Comparison of ENCODE assay signal across 19 mouse cellular contexts in the genomic region with DNA sequence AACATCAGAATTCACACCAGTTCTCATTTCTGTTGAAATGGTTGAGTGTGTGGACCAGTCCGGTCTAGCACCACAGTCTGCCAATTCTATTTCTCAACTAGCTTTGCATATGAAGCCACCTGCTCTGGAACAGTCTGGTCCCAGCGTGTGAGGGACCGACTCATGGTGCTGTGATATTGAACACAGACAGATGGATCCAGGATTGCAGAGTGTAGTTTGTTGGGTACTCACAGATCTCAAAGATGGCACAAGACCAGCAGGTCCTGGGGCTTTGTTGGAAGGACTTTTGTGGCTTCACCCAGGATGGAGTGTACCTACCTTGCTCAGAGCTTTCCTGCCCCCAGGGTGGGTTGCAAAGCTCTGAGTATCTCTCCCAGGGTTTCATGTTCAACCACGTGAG.
DNase-seq lines count a peak whose midpoint lies in the region; ATAC-seq and TF ChIP-seq lines count a peak whose summit lies in the region.
"Had no signal": no experiment of that assay in that cellular context is flagged by ENCODE, and none has a peak within 500 bp of the region (broad histone marks: within the 10 kb centered on the region; RNA-seq: fewer than 3 reads in every experiment).

No protein-coding gene starts in this region.

- no peak for TF ChIP-seq CTCF in heart, adult 2 months (IDR thresholded peaks at IDR 0.05)

- intact Hi-C loops in heart, adult 2 months (cut with DNase I) = no loop called here

- no peak for TF ChIP-seq POLR2A in heart, adult 2 months (IDR thresholded peaks at IDR 0.05; ENCODE audit: insufficient read depth, low read depth, low read length)

- no peak overlapping the region for H3K4me2 ChIP-seq in kidney, embryonic 15.5 days
- H3K4me2 ChIP-seq: forebrain, embryonic 13.5 days; hindbrain, embryonic 12.5 days had no signal

- H3K4me1 ChIP-seq in heart, embryonic 10.5 days = peaks cover 41% of the 10 kb centered on the region
- peaks cover 6% of the 10 kb centered on the region; the same call in 1 of the 2 replicates for H3K4me1 ChIP-seq in heart, adult 2 months (ENCODE audit: control insufficient read depth, insufficient read depth, low read length)
- H3K4me1 ChIP-seq in kidney, embryonic 15.5 days = peaks cover 9% of the 10 kb centered on the region
- H3K4me1 ChIP-seq: forebrain, embryonic 13.5 days had no signal

- ATAC-seq in kidney, embryonic 15.5 days (replicated peaks; ENCODE audit: low FRiP score) = no peak
- ATAC-seq: forebrain, embryonic 13.5 days; forebrain, postnatal 0 days; hindbrain, embryonic 16.5 days; inflammation-experienced regulatory T-cells, adult 6 months; intestine, postnatal 0 days had no signal

- 0 out of 2 replicates have a peak overlapping the region, but pooled peaks have one; percentile 8 for H3K27ac ChIP-seq in heart, embryonic 10.5 days
- no peak overlapping the region for H3K27ac ChIP-seq in heart, adult 2 months
- no peak overlapping the region for H3K27ac ChIP-seq in kidney, embryonic 15.5 days
- H3K27ac ChIP-seq: embryonic facial prominence, embryonic 10.5 days; forebrain, embryonic 13.5 days; hindbrain, embryonic 12.5 days had no signal

- no peaks in the 10 kb centered on the region for H3K9me3 ChIP-seq in heart, embryonic 10.5 days
- no peaks in the 10 kb centered on the region for H3K9me3 ChIP-seq in kidney, embryonic 15.5 days (replicated peaks)
- H3K9me3 ChIP-seq: embryonic facial prominence, embryonic 10.5 days; forebrain, embryonic 13.5 days; hindbrain, embryonic 12.5 days had no signal

- 84% methylated on average over 4 of the region's 4 CpGs for WGBS in heart, embryonic 10.5 days
- WGBS in heart, adult 2 months = 93% methylated on average over 4 of the region's 4 CpGs
- WGBS in kidney, embryonic 15.5 days = 93% methylated on average over 4 of the region's 4 CpGs

- H3K79me2 ChIP-seq in heart, adult 2 months (replicated peaks; ENCODE audit: control insufficient read depth, insufficient read depth, low read length) = no peaks in the 10 kb centered on the region

- H3K9ac ChIP-seq in heart, adult 2 months (ENCODE audit: low read depth, low read length) = no peak overlapping the region
- no peak overlapping the region for H3K9ac ChIP-seq in kidney, embryonic 15.5 days
- H3K9ac ChIP-seq: forebrain, embryonic 13.5 days; forebrain, postnatal 0 days; hindbrain, embryonic 12.5 days had no signal

- no peaks in the 10 kb centered on the region for H3K27me3 ChIP-seq in heart, embryonic 10.5 days (ENCODE audit: insufficient read depth, poor library complexity, severe bottlenecking)
- H3K27me3 ChIP-seq in heart, adult 2 months (ENCODE audit: control insufficient read depth, insufficient read depth, low read length) = no peaks in the 10 kb centered on the region
- no peaks in the 10 kb centered on the region for H3K27me3 ChIP-seq in kidney, embryonic 15.5 days
- H3K27me3 ChIP-seq: forebrain, embryonic 13.5 days had no signal

- no peak for TF ChIP-seq EP300 in heart, adult 2 months (IDR thresholded peaks at IDR 0.05; ENCODE audit: insufficient read depth, low read depth, low read length)

- no peak for DNase-seq in heart, embryonic 10.5 days (ENCODE audit: low spot score)
- DNase-seq in heart, adult 2 months = no peak
- DNase-seq in brain, adult 2 months (ENCODE audit: low read depth, low spot score) = peak; percentile 75
- DNase-seq in cerebellum, adult 8-10 months = peak; percentile 17
- DNase-seq in cerebellum, postnatal 25 days = peak; percentile 46 to 58
- DNase-seq in lung, postnatal 4 days = no peak
- DNase-seq: adrenal gland, adult 2 months; adrenal gland, postnatal 25 days; forebrain, postnatal 0 days; gastrocnemius, postnatal 25 days; heart, postnatal 10 days; heart, postnatal 4 days had no signal

- H3K4me3 ChIP-seq in heart, embryonic 10.5 days = no peak overlapping the region
- no peak overlapping the region for H3K4me3 ChIP-seq in heart, adult 2 months
- H3K4me3 ChIP-seq in kidney, embryonic 15.5 days (replicated peaks) = no peak overlapping the region
- H3K4me3 ChIP-seq: embryonic facial prominence, embryonic 10.5 days; forebrain, embryonic 13.5 days; hindbrain, embryonic 12.5 days had no signal

- no peaks in the 10 kb centered on the region for H3K36me3 ChIP-seq in heart, embryonic 10.5 days
- H3K36me3 ChIP-seq in heart, adult 2 months (ENCODE audit: control insufficient read depth, insufficient read depth, low read length) = no peaks in the 10 kb centered on the region
- no peaks in the 10 kb centered on the region for H3K36me3 ChIP-seq in kidney, embryonic 15.5 days
- H3K36me3 ChIP-seq: embryonic facial prominence, embryonic 10.5 days; hindbrain, embryonic 12.5 days had no signal

Comparison
In these comparisons a context has a peak if more than half of its experiments do, and no peak if none do; other contexts are left out.
1. DNase-seq: peak in brain, adult 2 months (single experiment), cerebellum, adult 8-10 months (single experiment) and cerebellum, postnatal 25 days (2 of 2); none in heart, embryonic 10.5 days (single experiment), heart, adult 2 months (0 of 2) and lung, postnatal 4 days (0 of 2).